Mouse (Mus musculus) urinary bladder, postnatal 10 days (tissue): ENCODE data around the gene Cog4.
"Not testable (repeated sequence)": the region's sequence is repeated elsewhere in the genome, so short reads cannot be mapped to it uniquely, and the experiment has no call there.

ENCODE experiments used
- DNase-seq: peaks from one replicate; pipeline ENCODE4 v3.0.0; 2022; ENCODE audit warnings: low spot score

Gene Cog4

DNA sequence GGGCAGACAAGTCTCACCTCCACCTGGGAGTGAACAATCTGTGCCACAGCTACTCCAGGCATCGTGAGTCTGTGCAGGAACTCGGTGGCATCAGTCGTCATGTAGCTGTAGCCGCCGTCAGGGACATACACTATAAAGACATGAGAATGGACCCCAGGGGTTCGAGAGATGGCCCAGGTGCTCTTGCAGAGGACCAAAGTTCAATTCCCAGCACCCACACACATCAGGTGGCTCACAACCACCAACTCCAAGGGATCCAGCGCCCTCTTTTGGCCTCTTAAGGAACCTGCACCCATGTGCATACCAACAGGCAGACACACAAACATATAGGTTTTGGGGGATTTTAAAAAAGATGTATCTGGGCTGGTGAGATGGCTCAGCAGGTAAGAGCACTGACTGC lies 45.6 kb downstream of the Cog4 start:
- DNase-seq, result no peak

DNA sequence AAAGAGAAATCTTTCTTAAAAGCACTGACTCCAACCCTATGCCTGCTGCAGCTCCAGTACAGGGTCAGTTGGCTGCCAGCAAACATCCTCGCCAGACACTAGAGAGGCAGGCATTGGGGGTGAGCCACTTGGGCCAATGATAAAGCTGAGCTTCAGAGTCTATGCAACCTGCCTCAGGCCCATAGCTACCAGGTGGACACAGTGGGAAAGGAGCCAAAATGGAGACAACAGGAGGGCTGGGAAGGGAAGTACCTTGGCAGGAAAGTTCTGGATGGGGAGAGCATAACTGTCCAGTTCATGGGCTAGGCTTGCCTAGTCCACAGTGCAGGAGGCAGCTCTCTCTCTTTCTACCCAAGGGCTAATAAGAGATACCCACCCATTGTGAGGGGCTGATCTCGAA lies 46.5 kb downstream of the Cog4 start:
- no peak for DNase-seq

DNA sequence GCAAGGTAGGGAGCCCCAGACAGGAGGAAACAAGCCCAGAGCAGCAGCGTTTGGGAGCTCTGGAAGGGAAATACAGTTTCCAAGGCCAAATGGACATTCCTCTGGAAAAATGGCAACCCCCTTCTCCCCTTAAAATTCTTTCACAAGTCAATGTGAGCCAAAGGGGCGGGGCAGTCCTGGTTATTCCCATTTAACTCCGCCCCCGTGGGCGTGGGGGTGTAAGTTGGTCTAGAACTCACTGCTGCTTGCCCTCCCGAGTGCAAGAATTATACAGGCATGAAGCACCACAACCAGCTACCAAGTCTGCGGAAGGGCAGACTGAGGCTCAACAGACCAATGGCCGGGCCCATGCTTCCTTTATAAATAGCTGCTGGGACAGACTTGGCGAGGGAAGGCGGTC lies 48.5 kb downstream of the Cog4 start:
- no peak for DNase-seq

GRCm38 (mm10) chr8:110895254-110895653 lies 48.9 kb downstream of the Cog4 start:
- no peak for DNase-seq

DNA sequence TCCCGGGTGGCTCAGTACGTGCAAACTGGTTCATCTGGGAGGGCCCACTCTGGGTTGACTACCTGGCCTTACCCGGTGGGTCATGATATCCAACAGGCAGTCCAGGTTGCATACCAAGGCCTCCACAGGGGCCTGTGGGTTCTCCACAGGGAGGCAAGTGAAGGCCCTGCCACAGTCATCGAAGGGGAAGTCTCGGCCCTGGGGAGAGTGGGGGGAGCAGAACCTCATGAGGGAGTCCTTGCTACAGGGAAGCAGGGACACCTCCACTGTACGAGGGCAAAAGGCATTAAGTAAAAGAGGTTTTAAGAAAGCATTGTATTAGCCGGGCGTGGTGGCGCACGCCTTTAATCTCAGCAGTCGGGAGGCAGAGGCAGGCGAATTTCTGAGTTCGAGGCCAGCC lies 49.4 kb downstream of the Cog4 start:
- DNase-seq, result no peak

GRCm38 (mm10) chr8:110897495-110897894 lies 51.1 kb downstream of the Cog4 start:
- DNase-seq, result no peak

DNA sequence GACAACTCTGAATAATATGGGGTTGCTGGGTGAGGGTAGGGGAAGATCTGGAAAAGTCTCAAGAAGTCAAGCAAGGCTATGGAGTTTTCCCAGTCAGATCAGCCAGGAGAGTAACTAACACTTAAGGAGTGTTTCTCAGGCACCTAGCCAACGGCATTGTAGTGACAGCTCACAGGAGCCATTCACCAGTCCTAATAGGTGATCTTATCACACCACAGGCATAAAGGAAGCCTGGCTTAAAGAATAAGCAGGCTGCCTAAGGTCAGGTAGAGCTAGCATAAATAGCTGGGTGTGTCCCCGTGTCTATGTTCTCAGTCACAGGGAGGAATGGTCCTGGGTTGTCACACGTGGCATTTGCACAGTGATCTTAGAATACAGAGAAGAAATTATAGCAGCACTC lies 54.7 kb downstream of the Cog4 start:
- no peak for DNase-seq

DNA sequence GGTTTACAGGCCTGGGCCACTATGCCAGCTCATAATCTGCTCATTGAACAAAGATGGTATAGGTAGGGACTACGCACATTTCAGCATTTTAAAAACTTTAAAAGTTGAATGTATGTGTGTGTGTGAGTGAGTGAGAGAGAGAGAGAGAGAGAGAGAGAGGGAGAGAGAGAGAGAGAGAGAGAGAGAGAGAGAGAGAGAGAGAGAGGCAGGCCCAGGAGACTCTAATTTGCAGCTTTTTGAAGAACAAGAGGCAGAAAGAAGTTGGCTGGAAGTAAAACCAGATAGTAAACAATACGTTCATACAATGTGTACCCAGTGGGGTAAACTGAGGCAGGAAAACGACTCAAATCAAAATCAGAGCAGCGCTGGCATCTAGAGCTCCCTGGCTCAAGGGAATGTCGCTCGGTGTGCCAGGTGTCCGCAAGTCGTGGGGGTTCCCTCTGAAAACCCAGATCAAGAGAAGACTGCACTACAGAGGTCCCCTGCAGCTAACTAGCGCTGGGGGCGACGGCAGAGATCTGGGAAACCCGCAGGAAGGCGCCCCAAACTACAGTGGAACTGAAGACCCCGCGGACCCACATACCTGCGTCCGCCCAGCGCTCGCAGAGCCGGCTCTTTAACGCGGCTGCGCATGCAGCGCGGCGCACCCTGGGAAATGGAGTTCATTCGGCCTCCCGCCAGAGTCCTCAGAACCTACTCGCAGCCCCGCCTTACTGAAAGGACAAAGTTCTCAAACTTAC lies 55.6 kb downstream of the Cog4 start, which contains the start of gene Fuk:
Fuk (minus strand) TSS at position 650 of the 740 bp plus-strand sequence.
- no peak for DNase-seq

DNA sequence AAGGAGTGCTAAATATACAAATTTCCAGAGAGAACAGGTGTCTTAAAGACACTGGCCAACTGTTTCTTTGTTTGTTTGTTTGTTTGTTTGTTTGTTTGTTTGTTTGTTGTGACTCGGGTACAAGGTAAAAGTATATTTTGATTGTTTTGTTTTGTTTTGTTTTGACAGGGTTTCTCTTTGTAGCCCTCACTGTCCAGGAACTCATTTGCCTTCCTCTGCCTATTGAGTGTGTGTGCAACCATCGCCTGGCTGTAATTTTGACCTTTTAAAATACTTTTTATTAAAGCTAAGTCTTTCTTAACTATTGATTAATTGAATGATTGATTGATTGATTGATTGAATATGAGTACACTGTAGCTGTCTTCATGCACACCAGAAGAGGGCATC lies 56.2 kb downstream of the Cog4 start:
- no peak for DNase-seq

DNA sequence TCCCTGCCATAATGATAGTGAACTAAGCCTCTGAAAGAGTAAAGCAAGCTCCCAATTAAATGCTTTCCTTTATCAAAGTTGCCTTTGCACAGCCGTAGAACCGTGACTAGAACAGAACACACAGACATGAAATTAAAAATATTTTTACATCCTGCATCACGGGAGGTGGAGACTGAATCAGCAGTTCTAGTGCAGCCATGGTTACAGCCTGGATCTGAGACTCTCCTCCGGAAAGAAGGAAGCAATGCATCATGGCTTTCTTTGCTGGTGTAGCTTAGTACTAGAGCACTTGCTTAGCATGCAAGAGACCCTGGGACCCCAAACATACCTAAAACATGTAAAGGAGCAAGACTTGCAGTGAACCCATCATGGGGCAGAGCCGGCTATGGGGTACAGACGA lies 59.0 kb downstream of the Cog4 start:
- DNase-seq, result no peak

- DNase-seq, result no peak
Observed at GRCm38 (mm10) chr8:110906682-110907081, 60.3 kb downstream of the Cog4 start.

GRCm38 (mm10) chr8:110909850-110910249 lies 63.5 kb downstream of the Cog4 start:
- DNase-seq, result not testable (repeated sequence)

- no peak for DNase-seq
Observed at GRCm38 (mm10) chr8:110911576-110912570, 65.5 kb downstream of the Cog4 start.

DNA sequence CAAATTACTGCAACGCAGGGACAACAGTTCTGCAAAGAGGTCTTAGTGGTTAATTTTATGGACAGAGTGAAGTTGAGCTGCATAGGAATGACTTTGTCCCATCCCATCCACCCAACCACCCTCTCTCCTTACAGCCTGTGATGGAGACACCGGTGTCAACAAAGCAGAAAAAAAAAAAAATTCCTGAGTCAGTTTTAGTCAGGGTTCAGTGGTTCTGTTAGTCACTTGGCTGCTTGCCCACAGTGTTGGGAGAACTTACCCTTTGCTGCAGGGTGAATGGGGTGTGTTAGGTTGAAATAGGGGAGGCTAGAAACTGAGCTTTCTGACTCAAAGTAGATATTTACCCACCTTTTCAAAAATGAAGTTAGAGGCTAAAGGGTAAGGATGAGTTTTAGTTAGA lies 71.0 kb downstream of the Cog4 start:
- DNase-seq, result no peak

- DNase-seq, result no peak
Observed at GRCm38 (mm10) chr8:110918027-110918426, 71.6 kb downstream of the Cog4 start.

DNA sequence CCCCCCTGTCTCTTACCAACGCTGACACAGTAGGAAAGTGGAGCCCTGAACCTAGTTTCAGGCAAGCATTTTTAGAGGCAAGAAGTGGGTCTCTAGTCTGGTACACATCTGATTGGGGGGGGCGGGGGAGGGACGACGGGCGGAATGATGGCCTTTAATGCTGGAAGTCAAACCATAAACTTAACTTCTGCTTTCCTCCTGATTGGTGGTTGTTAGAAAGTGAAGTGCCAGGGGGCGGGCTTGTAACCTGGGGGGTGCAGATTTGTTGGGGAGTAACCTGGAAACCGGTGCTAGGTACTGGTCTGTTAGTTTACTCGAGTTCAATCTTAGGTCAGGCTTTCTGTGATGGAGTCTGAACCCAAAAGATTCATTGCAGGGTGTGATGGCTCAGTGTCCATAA lies 72.1 kb downstream of the Cog4 start:
- no peak for DNase-seq

DNA sequence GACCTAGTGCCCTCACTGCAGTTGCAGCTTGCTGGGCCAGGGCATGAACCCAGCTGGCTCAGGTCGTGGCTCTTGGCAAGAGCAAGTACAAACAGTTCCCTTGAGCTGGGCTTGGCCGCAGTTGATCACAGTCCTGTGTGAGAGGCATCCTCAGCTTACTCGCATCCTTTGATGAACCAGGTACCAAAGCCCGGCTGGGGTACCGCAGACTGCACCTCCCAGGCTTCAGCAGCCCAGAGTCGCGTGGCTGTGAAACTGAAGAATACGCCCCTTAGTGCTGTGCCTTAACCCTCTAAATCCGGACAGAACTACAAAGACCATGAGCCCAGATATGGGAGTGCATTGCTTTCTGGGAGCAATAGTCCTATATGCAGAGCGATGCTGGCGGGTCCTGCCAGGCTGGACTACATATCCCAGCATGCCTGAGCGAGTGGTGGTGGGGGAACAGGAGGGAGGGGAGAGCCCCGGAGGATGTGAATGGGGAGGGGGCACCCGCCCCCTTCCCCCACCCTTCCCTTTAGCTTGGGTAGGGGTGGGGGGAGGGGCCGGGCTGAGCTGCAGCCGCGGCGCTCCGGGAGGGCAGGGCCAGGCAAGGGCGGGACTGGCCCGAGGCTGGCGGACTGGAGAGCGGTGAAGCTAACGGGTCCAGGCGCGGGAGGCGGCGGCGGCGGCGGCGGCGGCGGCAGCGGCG lies 73.1 kb downstream of the Cog4 start, which contains the start of gene St3gal2:
St3gal2 (plus strand) TSS at position 582 of the 691 bp plus-strand sequence.
- peak; percentile 29 for DNase-seq

GRCm38 (mm10) chr8:110920032-110920772 lies 73.8 kb downstream of the Cog4 start:
- DNase-seq, result no peak

GRCm38 (mm10) chr8:110920773-110921277 lies 74.4 kb downstream of the Cog4 start:
- DNase-seq, result no peak

- DNase-seq, result no peak
Observed at GRCm38 (mm10) chr8:110921492-110922230, 75.3 kb downstream of the Cog4 start.

GRCm38 (mm10) chr8:110925691-110926140 lies 79.3 kb downstream of the Cog4 start:
- no peak for DNase-seq
